Mouse (Mus musculus) liver, postnatal 0 days (tissue): ENCODE measurements at regions not wholly inside any gene's neighbourhood (a gene's known extent, or its start where the extent isn't known, plus 50 kb on each side); places are given as distances from the start of the nearest gene placed in this dataset.

ENCODE experiments used
- ATAC-seq: fragments of 200-750 bp; cut with Nextera tagmentation; 2 replicates; pipeline ENCODE4 v1.8.0; 2017; ENCODE audit warnings: mild to moderate bottlenecking, moderate library complexity
- DNase-seq: peaks from one replicate; pipeline ENCODE4 v3.0.0-alpha.2; 2016
- H3K27ac ChIP-seq: fragments of 300-500 bp; sonication (generic); 2 replicates; pipeline ENCODE4 v1.5.1; 2014; ENCODE audit warnings: antibody characterized with exemption, moderate library complexity, mild to moderate bottlenecking, low read depth
- H3K27me3 ChIP-seq: fragments of 300-500 bp; sonication (generic); 2 replicates; pipeline ENCODE4 v1.6.1; 2014; ENCODE audit warnings: low read length, control low read depth, mixed read lengths; ENCODE audit not compliant: insufficient read depth
- H3K36me3 ChIP-seq: fragments of 300-500 bp; sonication (generic); replicated peaks from 2 replicates; pipeline ENCODE4 v1.6.1; 2014; ENCODE audit warnings: mild to moderate bottlenecking, control low read depth, low read length, moderate library complexity, mixed read lengths; ENCODE audit not compliant: insufficient read depth
- H3K4me1 ChIP-seq: fragments of 300-500 bp; sonication (generic); 2 replicates; pipeline ENCODE4 v1.6.1; 2014; ENCODE audit warnings: antibody characterized with exemption, mild to moderate bottlenecking, control low read depth; ENCODE audit not compliant: insufficient read depth
- H3K4me2 ChIP-seq: fragments of 300-500 bp; sonication (generic); 2 replicates; pipeline ENCODE4 v1.6.1; 2014; ENCODE audit warnings: low read depth, mild to moderate bottlenecking, low read length, moderate library complexity, mixed read lengths
- H3K4me3 ChIP-seq: fragments of 300-500 bp; sonication (generic); 2 replicates; pipeline ENCODE4 v1.5.1; 2014; ENCODE audit warnings: low read depth, low read length
- H3K9ac ChIP-seq: fragments of 300-500 bp; sonication (generic); replicated peaks from 2 replicates; pipeline ENCODE4 v1.6.1; 2014; ENCODE audit warnings: mild to moderate bottlenecking, moderate library complexity
- H3K9me3 ChIP-seq: fragments of 300-500 bp; sonication (generic); 2 replicates; pipeline ENCODE4 v1.6.1; 2016; ENCODE audit warnings: mild to moderate bottlenecking, control low read depth, low read length, mixed read lengths
- CTCF ChIP-seq: sonication (generic); IDR thresholded peaks from 2 replicates; pipeline ENCODE4 v1.5.1; 2016; ENCODE audit warnings: antibody characterized with exemption, low read depth
- EP300 ChIP-seq: IDR thresholded peaks from 2 replicates; pipeline ENCODE4 v1.6.1; 2016; ENCODE audit warnings: antibody characterized with exemption, low read depth, mild to moderate bottlenecking
- WGBS: fragments of 180-500 bp; shearing (Covaris S2); extraction: QIAGEN DNeasy Blood & Tissue Kit; methylation state at CpG from one replicate; pipeline ENCODE4 v1.1.7; 2014; ENCODE audit not compliant: insufficient replicate concordance; 5-methylcytosine and 5-hydroxymethylcytosine counted together

DNA sequence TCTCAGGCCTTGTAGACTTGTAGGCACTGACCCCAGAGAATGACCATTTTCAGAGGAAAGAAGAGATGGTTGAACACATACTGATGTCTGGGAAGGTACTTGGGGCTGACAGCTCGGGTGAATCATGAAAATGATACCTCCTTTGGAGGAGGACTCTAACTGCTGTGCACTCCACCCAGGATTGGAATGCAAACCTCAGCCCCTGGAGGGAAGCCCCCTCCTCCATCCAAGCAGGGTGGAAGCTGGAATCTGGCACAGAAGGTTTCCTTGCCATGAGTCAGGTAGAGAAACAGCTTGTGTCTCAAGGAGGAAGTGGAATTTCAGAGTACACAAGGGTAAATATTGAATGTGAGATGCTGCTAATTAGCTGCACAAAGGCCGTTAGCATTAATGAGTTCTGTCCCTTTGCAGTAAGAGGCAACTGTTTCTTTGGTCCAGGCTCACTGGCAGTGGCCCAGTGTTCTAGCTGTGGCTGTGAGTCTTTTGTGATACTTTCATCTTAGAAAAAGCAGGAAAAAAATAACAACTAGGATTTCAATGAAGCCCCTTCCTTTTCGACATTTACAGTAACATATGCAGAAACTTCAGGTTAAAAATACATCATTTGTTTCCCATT is 129.4 kb upstream of the Ncam1 start:
- H3K4me1 ChIP-seq = no peaks in the 10 kb centered on the region
- no peak overlapping the region for H3K4me3 ChIP-seq
- H3K9me3 ChIP-seq = no peaks in the 10 kb centered on the region
- no peaks in the 10 kb centered on the region for H3K27me3 ChIP-seq
- H3K27ac ChIP-seq = no peak overlapping the region
- WGBS = 57% methylated on average over 3 of the region's 3 CpGs
- TF ChIP-seq EP300 = no peak
- TF ChIP-seq CTCF = no peak
- no peaks in the 10 kb centered on the region for H3K36me3 ChIP-seq
- no peak for ATAC-seq
- no peak overlapping the region for H3K9ac ChIP-seq
- DNase-seq = no peak
- no peak overlapping the region for H3K4me2 ChIP-seq

GRCm38 (mm10) chr9:49927281-49927680 is 128.6 kb upstream of the Ncam1 start:
- Histone ChIP-seq H3K4me1 (no peaks in the 10 kb centered on the region), H3K4me3 (no peak overlapping the region), H3K4me2 (no peak overlapping the region), H3K9me3 (no peaks in the 10 kb centered on the region), H3K27ac (no peak overlapping the region), H3K27me3 (no peaks in the 10 kb centered on the region), H3K36me3 (no peaks in the 10 kb centered on the region), H3K9ac (no peak overlapping the region)
- ATAC-seq (no peak), DNase-seq (no peak)
- 62% methylated on average over 1 of the region's 1 CpGs for WGBS
- TF ChIP-seq EP300 (no peak), CTCF (no peak)

- WGBS = 59% methylated on average over 2 of the region's 2 CpGs
- no peaks in the 10 kb centered on the region for H3K27me3 ChIP-seq
- DNase-seq (no peak), ATAC-seq (no peak)
- no peak overlapping the region for H3K9ac ChIP-seq
- no peak overlapping the region for H3K27ac ChIP-seq
- no peak overlapping the region for H3K4me3 ChIP-seq
- no peak overlapping the region for H3K4me2 ChIP-seq
- no peaks in the 10 kb centered on the region for H3K9me3 ChIP-seq
- TF ChIP-seq CTCF = no peak
- TF ChIP-seq EP300 = no peak
- no peaks in the 10 kb centered on the region for H3K4me1 ChIP-seq
- H3K36me3 ChIP-seq = no peaks in the 10 kb centered on the region
Measured at GRCm38 (mm10) chr9:49925796-49926195, 127.1 kb upstream of the Ncam1 start.

- ATAC-seq = no peak
Measured at GRCm38 (mm10) chr9:49923981-49924501, 125.3 kb upstream of the Ncam1 start.

GRCm38 (mm10) chr9:49922770-49923169 is 124.0 kb upstream of the Ncam1 start:
- Histone ChIP-seq H3K27ac (no peak overlapping the region), H3K9ac (no peak overlapping the region), H3K36me3 (no peaks in the 10 kb centered on the region), H3K4me1 (no peaks in the 10 kb centered on the region; the same call in 1 of the 2 replicates), H3K4me3 (no peak overlapping the region), H3K9me3 (no peaks in the 10 kb centered on the region), H3K27me3 (no peaks in the 10 kb centered on the region), H3K4me2 (no peak overlapping the region)
- DNase-seq = no peak
- no peak for ATAC-seq
- TF ChIP-seq EP300 = no peak
- TF ChIP-seq CTCF = no peak
- WGBS = 62% methylated on average over 3 of the region's 3 CpGs

More at GRCm38 (mm10) chr9:49923981-49924501, 125.3 kb upstream of the Ncam1 start:
- Histone ChIP-seq H3K9ac (no peak overlapping the region), H3K4me1 (no peaks in the 10 kb centered on the region), H3K4me3 (no peak overlapping the region), H3K36me3 (no peaks in the 10 kb centered on the region), H3K27ac (no peak overlapping the region), H3K27me3 (no peaks in the 10 kb centered on the region), H3K9me3 (no peaks in the 10 kb centered on the region), H3K4me2 (no peak overlapping the region)
- TF ChIP-seq CTCF (no peak), EP300 (no peak)
- 56% methylated on average over 4 of the region's 4 CpGs for WGBS
- no peak for DNase-seq

DNA sequence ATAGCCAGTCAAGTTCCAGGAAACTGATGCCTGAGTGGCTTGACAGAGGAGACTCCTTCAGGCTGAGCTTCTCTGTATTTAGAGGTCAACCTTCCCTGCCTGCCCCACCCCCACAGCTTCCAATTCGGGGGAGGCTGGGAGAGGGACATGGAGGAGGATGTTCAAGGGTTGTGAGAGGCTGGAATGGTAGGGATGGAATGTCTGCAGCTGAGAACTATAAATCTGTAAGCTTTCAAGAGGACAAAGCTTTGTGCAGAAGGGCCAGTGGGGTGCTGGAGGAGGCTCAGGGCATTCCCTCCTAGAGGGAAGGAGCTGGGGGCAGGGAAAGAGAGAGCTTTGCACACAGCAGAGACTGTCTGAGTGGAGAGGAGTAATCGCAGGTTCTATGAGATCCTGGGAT is 123.4 kb upstream of the Ncam1 start:
- Histone ChIP-seq H3K4me1 (no peaks in the 10 kb centered on the region; the same call in 1 of the 2 replicates), H3K4me3 (no peak overlapping the region), H3K9me3 (no peaks in the 10 kb centered on the region), H3K27me3 (no peaks in the 10 kb centered on the region), H3K27ac (no peak overlapping the region), H3K4me2 (no peak overlapping the region), H3K9ac (no peak overlapping the region), H3K36me3 (no peaks in the 10 kb centered on the region)
- TF ChIP-seq EP300 (no peak), CTCF (no peak)
- no peak for DNase-seq
- 38% methylated on average over 2 of the region's 2 CpGs for WGBS
- ATAC-seq = no peak

DNA sequence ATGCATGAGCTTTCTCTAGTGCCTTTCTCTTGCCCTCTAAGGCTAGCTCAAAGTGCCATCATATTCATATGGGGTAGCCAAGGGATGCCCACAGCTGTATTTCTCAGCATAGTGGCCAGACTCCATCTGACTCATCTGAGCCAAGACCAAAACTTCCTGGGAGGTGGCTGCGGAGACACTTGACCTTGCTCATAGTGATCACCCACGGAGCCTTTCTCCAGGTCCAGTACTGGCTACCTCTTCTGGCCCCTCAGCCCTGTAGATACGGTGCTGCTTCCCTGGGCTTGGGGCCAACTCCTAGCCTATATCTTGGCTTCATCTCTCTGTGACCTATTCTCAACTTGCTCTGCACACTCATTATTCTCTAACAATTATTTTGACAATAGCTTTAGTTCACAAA is 122.6 kb upstream of the Ncam1 start:
- no peaks in the 10 kb centered on the region for H3K27me3 ChIP-seq
- no peak for TF ChIP-seq CTCF
- TF ChIP-seq EP300 = no peak
- H3K4me2 ChIP-seq = no peak overlapping the region
- H3K9ac ChIP-seq = no peak overlapping the region
- no peak for ATAC-seq
- 88% methylated on average over 3 of the region's 3 CpGs for WGBS
- H3K9me3 ChIP-seq = no peaks in the 10 kb centered on the region
- H3K36me3 ChIP-seq = no peaks in the 10 kb centered on the region
- no peaks in the 10 kb centered on the region; the same call in 1 of the 2 replicates for H3K4me1 ChIP-seq
- H3K4me3 ChIP-seq = no peak overlapping the region
- no peak for DNase-seq
- no peak overlapping the region for H3K27ac ChIP-seq
